Mouse (Mus musculus) mammary gland, adult 2 months (tissue): ENCODE results near the gene Rtcb. TPM values are rescaled to one million over a fixed set of nuclear protein-coding genes. Genes with fewer than 3 reads are reported as not detected.

ENCODE experiments used
- polyA plus RNA-seq: library from polyadenylated mRNA; depleted of rRNA; stranded (reverse); fragments of >200 nt; gene quantifications from 2 replicates; pipeline ENCODE4 v1.2.3, GENCODE M21; 2012; ENCODE audit warnings: low replicate concordance; rRNA removed

Rtcb gene
- 35.5 and 57.7 TPM in 2 replicates for polyA plus RNA-seq

GRCm38 (mm10) chr10:85957464-85957950 is at the start of gene Rtcb:
TSS of gene Rtcb (minus strand) at chr10:85957823.

GRCm38 (mm10) chr10:85927676-85928445 is 29.8 kb downstream of the Rtcb start, which contains the start of gene Ascl4:
TSS of gene Ascl4 (plus strand) at chr10:85927681.

GRCm38 (mm10) chr10:85916498-85917309 is 40.9 kb downstream of the Rtcb start, which contains the start of gene Prdm4:
TSS of gene Prdm4 (minus strand) at chr10:85917142.

Other genes starting within 250 kb of the Rtcb start
- gene Pwp1, start 128.3 kb downstream of the Rtcb start, polyA plus RNA-seq = 5.7 and 13.8 TPM in 2 replicates
- 23.0 and 28.7 TPM in 2 replicates for gene Prdm4, start 40.7 kb downstream of the Rtcb start, polyA plus RNA-seq
- 0.18 TPM in 1 of 2 replicates, not detected in the other for gene Ascl4, start 30.1 kb downstream of the Rtcb start, polyA plus RNA-seq
- gene Bpifc, start 54.1 kb upstream of the Rtcb start, polyA plus RNA-seq = 0.07 and 0.83 TPM in 2 replicates
- gene Fbxo7, start 64.1 kb upstream of the Rtcb start, polyA plus RNA-seq = 20.4 and 38.0 TPM in 2 replicates